Mouse (Mus musculus) small intestine, adult 2 months (tissue): ENCODE results near the gene Gm20708. TPM values are rescaled to one million over a fixed set of nuclear protein-coding genes. Genes with fewer than 3 reads are reported as not detected.

Source experiments
- H3K27ac ChIP-seq: fragments of 200-500 bp; 2 replicates; pipeline ENCODE4 v1.5.1; 2012; ENCODE audit warnings: low read depth, low read length, control low read depth, inconsistent platforms; ENCODE audit not compliant: insufficient read depth
- H3K27me3 ChIP-seq: fragments of 200-500 bp; 2 replicates; pipeline ENCODE4 v1.6.1; 2012; ENCODE audit warnings: mild to moderate bottlenecking, moderate library complexity, low read length, inconsistent platforms; ENCODE audit not compliant: control insufficient read depth, insufficient read depth
- H3K36me3 ChIP-seq: fragments of 200-500 bp; 2 replicates; pipeline ENCODE4 v1.6.1; 2012; ENCODE audit warnings: mild to moderate bottlenecking, low read length, control low read depth, inconsistent platforms; ENCODE audit not compliant: control insufficient read depth, insufficient read depth
- H3K4me1 ChIP-seq: fragments of 200-500 bp; 2 replicates; pipeline ENCODE4 v1.6.1; 2012; ENCODE audit warnings: low read length, inconsistent platforms, mixed read lengths; ENCODE audit not compliant: control insufficient read depth, insufficient read depth, insufficient read length
- H3K4me3 ChIP-seq: fragments of 200-500 bp; 2 replicates; pipeline ENCODE4 v1.5.1; 2012; ENCODE audit warnings: low read depth, mild to moderate bottlenecking, control low read depth, inconsistent platforms, low read length, moderate library complexity
- CTCF ChIP-seq: fragments of 200-500 bp; IDR thresholded peaks from 2 replicates; pipeline ENCODE4 v1.5.1; 2012; ENCODE audit warnings: low read depth, mild to moderate bottlenecking, control low read depth, inconsistent platforms, low read length, moderate library complexity, mixed read lengths; ENCODE audit not compliant: insufficient replicate concordance, insufficient read length; ENCODE audit errors: extremely low read depth
- POLR2A ChIP-seq: fragments of 200-500 bp; IDR thresholded peaks from 2 replicates; pipeline ENCODE4 v1.6.1; 2012; ENCODE audit warnings: low read depth, mild to moderate bottlenecking, control low read depth, inconsistent platforms, low read length, moderate library complexity
- WGBS: fragments of 180-500 bp; shearing (Covaris S2); methylation state at CpG from one replicate; pipeline ENCODE4 v1.1.7; 2018; 5-methylcytosine and 5-hydroxymethylcytosine counted together
- polyA plus RNA-seq: library from polyadenylated mRNA; depleted of rRNA; stranded (reverse); fragments of >200 nt; gene quantifications from 2 replicates; pipeline ENCODE4 v1.2.3, GENCODE M21; 2012

Gm20708 gene
- polyA plus RNA-seq, 1 experiment: 0.06 TPM

GRCm38 (mm10) chr11:117834086-117834485 lies 24.6 kb downstream of the Gm20708 start:
- Histone ChIP-seq H3K27me3 (no peaks in the 10 kb centered on the region), H3K4me1 (peaks cover 53% of the 10 kb centered on the region), H3K27ac (peak overlapping the region; percentile 96), H3K4me3 (no peak overlapping the region; the same call in 1 of the 2 replicates), H3K36me3 (no peaks in the 10 kb centered on the region)
- WGBS: 28% methylated on average over 8 of the region's 8 CpGs
- no peak for TF ChIP-seq CTCF
- TF ChIP-seq POLR2A: no peak

GRCm38 (mm10) chr11:117836306-117836705 lies 26.8 kb downstream of the Gm20708 start:
- no peaks in the 10 kb centered on the region for H3K36me3 ChIP-seq
- H3K27ac ChIP-seq: no peak overlapping the region
- TF ChIP-seq POLR2A: no peak
- TF ChIP-seq CTCF: no peak
- 26% methylated on average over 13 of the region's 13 CpGs for WGBS
- peaks cover 43% of the 10 kb centered on the region for H3K4me1 ChIP-seq
- no peaks in the 10 kb centered on the region for H3K27me3 ChIP-seq
- peak overlapping the region; percentile 12; the same call in 1 of the 2 replicates for H3K4me3 ChIP-seq

GRCm38 (mm10) chr11:117838572-117838971 lies 29.1 kb downstream of the Gm20708 start:
- Histone ChIP-seq H3K27ac (peak overlapping the region; percentile 85), H3K36me3 (no peaks in the 10 kb centered on the region), H3K27me3 (no peaks in the 10 kb centered on the region), H3K4me1 (peaks cover 38% of the 10 kb centered on the region), H3K4me3 (no peak overlapping the region)
- WGBS: 13% methylated on average over 2 of the region's 2 CpGs
- TF ChIP-seq POLR2A (no peak; the same call in 1 of the 2 replicates), CTCF (no peak)

- Histone ChIP-seq H3K36me3 (no peaks in the 10 kb centered on the region), H3K27me3 (no peaks in the 10 kb centered on the region), H3K4me3 (no peak overlapping the region), H3K4me1 (peaks cover 34% of the 10 kb centered on the region), H3K27ac (peak overlapping the region; percentile 85)
- TF ChIP-seq CTCF: no peak
- WGBS: 81% methylated on average over 1 of the region's 1 CpGs
Observed at GRCm38 (mm10) chr11:117839021-117839420, 29.6 kb downstream of the Gm20708 start.

- H3K36me3 ChIP-seq: no peaks in the 10 kb centered on the region
- H3K4me1 ChIP-seq: peaks cover 25% of the 10 kb centered on the region; the same call in 1 of the 2 replicates
- H3K4me3 ChIP-seq: no peak overlapping the region
- H3K27me3 ChIP-seq: no peaks in the 10 kb centered on the region
- TF ChIP-seq POLR2A (no peak), CTCF (no peak)
- H3K27ac ChIP-seq: no peak overlapping the region
- 69% methylated on average over 1 of the region's 1 CpGs for WGBS
Observed at GRCm38 (mm10) chr11:117840910-117841309, 31.4 kb downstream of the Gm20708 start.

GRCm38 (mm10) chr11:117843434-117843833 lies 34.0 kb downstream of the Gm20708 start:
- Histone ChIP-seq H3K4me3 (no peak overlapping the region), H3K27me3 (no peaks in the 10 kb centered on the region), H3K27ac (no peak overlapping the region), H3K4me1 (peaks cover 23% of the 10 kb centered on the region), H3K36me3 (no peaks in the 10 kb centered on the region)
- TF ChIP-seq POLR2A: no peak
- no peak for TF ChIP-seq CTCF
- WGBS: 90% methylated on average over 2 of the region's 2 CpGs

GRCm38 (mm10) chr11:117844997-117845396 lies 35.5 kb downstream of the Gm20708 start:
- H3K4me1 ChIP-seq: peaks cover 13% of the 10 kb centered on the region
- H3K4me3 ChIP-seq: no peak overlapping the region
- no peaks in the 10 kb centered on the region for H3K36me3 ChIP-seq
- H3K27me3 ChIP-seq: no peaks in the 10 kb centered on the region
- TF ChIP-seq POLR2A (no peak), CTCF (no peak)
- 83% methylated on average over 2 of the region's 2 CpGs for WGBS
- no peak overlapping the region for H3K27ac ChIP-seq

- H3K36me3 ChIP-seq: no peaks in the 10 kb centered on the region
- 85% methylated on average over 2 of the region's 2 CpGs for WGBS
- no peak overlapping the region for H3K4me3 ChIP-seq
- H3K27me3 ChIP-seq: no peaks in the 10 kb centered on the region
- H3K4me1 ChIP-seq: peaks cover 13% of the 10 kb centered on the region
- no peak overlapping the region for H3K27ac ChIP-seq
- no peak for TF ChIP-seq POLR2A
- no peak for TF ChIP-seq CTCF
Observed at GRCm38 (mm10) chr11:117845651-117846050, 36.2 kb downstream of the Gm20708 start.
